Mouse (Mus musculus) intestine, embryonic 14.5 days (tissue): Measurements from ENCODE around the gene Stx8. TPM values are rescaled to one million over a fixed set of nuclear protein-coding genes. Genes with fewer than 3 reads are reported as not detected.
A peak's percentile ranks its signal among the peaks of the same experiment; 100 is the strongest.

ENCODE experiments used
- ATAC-seq: fragments of 200-750 bp; cut with Nextera tagmentation; replicated peaks from 2 replicates; pipeline ENCODE4 v1.8.0; 2017; ENCODE audit warnings: low read depth, moderate number of reproducible peaks, moderate TSS enrichment, moderate library complexity; ENCODE audit not compliant: low FRiP score, low TSS enrichment
- DNase-seq: peaks from one replicate; pipeline ENCODE4 v3.0.0-alpha.2; 2018; ENCODE audit warnings: low spot score
- H3K27ac ChIP-seq: fragments of 300-500 bp; sonication (generic); 2 replicates; pipeline ENCODE4 v1.5.1; 2014; ENCODE audit warnings: low read depth, mild to moderate bottlenecking, control low read depth
- H3K27me3 ChIP-seq: fragments of 300-500 bp; sonication (generic); replicated peaks from 2 replicates; pipeline ENCODE4 v1.6.1; 2014; ENCODE audit warnings: low read length, control low read depth; ENCODE audit not compliant: control insufficient read depth, insufficient read depth
- H3K36me3 ChIP-seq: fragments of 300-500 bp; sonication (generic); 2 replicates; pipeline ENCODE4 v1.6.1; 2014; ENCODE audit warnings: low read length, control low read depth; ENCODE audit not compliant: control insufficient read depth, insufficient read depth
- H3K4me1 ChIP-seq: fragments of 300-500 bp; sonication (generic); replicated peaks from 2 replicates; pipeline ENCODE4 v1.6.1; 2014; ENCODE audit warnings: low read length, control low read depth, mixed read lengths; ENCODE audit not compliant: control insufficient read depth, insufficient read depth
- H3K4me2 ChIP-seq: fragments of 300-500 bp; sonication (generic); 2 replicates; pipeline ENCODE4 v1.6.1; 2014; ENCODE audit warnings: low read length
- H3K4me3 ChIP-seq: fragments of 300-500 bp; sonication (generic); 2 replicates; pipeline ENCODE4 v1.5.1; 2014; ENCODE audit warnings: low read depth, low read length, control low read depth, mixed read lengths
- H3K9ac ChIP-seq: fragments of 300-500 bp; sonication (generic); 2 replicates; pipeline ENCODE4 v1.6.1; 2014; ENCODE audit warnings: mild to moderate bottlenecking, low read length
- H3K9me3 ChIP-seq: fragments of 300-500 bp; sonication (generic); 2 replicates; pipeline ENCODE4 v1.6.1; 2016; ENCODE audit warnings: low read length, control low read depth; ENCODE audit not compliant: control insufficient read depth
- WGBS: fragments of 180-500 bp; shearing (Covaris S2); extraction: QIAGEN DNeasy Blood & Tissue Kit; methylation state at CpG from one replicate; pipeline ENCODE4 v1.1.7; 2014; 5-methylcytosine and 5-hydroxymethylcytosine counted together
- polyA plus RNA-seq: library from polyadenylated mRNA; unstranded; fragments of >200 nt; fragmentation: Nextera tagmentation; extraction: Ambion mirVana; gene quantifications from 2 replicates; pipeline ENCODE4 v1.2.1, GENCODE M21; 2014

Gene Stx8
- polyA plus RNA-seq, 1 experiment from 2014 or later: 51.3 TPM

DNA sequence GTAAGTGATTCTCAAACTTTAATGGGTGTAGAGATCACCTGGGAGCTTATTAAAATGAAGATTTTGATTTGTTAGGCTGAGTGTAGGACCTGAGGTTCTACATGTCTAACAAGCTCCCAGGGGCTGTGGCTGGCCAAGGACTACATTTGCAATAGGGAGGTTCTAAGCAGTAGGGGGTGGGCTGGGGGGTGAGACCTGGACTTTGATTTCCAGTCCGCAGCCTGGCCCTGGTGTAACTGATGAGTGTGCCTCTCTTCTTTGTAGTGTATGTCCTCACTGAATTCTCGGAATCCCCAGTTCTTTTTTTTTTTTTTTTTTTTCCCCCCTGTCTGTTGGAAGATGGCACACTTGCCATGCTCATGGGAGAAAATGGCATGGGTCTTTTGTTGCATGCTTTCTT, 109.3 kb downstream of the Stx8 start:
- H3K4me2 ChIP-seq: no peak overlapping the region
- ATAC-seq: no peak
- H3K4me3 ChIP-seq: no peak overlapping the region
- 70% methylated on average over 2 of the region's 2 CpGs for WGBS
- H3K27ac ChIP-seq: no peak overlapping the region; the same call in 1 of the 2 replicates
- H3K4me1 ChIP-seq: peaks cover 23% of the 10 kb centered on the region
- no peaks in the 10 kb centered on the region for H3K36me3 ChIP-seq
- H3K27me3 ChIP-seq: no peaks in the 10 kb centered on the region
- H3K9ac ChIP-seq: no peak overlapping the region
- DNase-seq: no peak
- H3K9me3 ChIP-seq: no peaks in the 10 kb centered on the region

DNA sequence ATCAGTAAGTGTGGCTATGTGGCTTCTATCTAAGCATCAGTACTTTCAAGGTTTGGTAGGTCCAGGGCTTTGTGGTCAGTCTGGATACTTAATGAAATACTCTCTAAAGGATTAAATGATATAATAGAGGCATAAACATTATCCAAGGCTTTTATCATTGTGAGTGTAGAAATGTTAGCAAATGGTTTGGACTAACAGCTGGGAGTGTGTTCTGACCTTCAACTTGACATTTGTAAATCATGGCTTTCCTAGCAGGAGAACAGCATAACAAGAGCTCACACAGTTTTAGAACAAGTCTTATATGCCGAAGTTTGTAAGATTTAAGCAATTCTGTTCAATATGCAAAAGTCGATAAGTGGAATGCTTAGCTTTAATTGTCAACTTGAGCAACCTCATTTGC, 113.8 kb downstream of the Stx8 start:
- Histone ChIP-seq H3K9me3 (no peaks in the 10 kb centered on the region), H3K9ac (no peak overlapping the region), H3K4me3 (no peak overlapping the region), H3K4me2 (no peak overlapping the region), H3K36me3 (no peaks in the 10 kb centered on the region), H3K27me3 (no peaks in the 10 kb centered on the region), H3K4me1 (peaks cover 5% of the 10 kb centered on the region; the same call in 1 of the 2 replicates), H3K27ac (no peak overlapping the region)
- ATAC-seq: no peak
- WGBS: 74% methylated on average over 2 of the region's 2 CpGs
- no peak for DNase-seq

DNA sequence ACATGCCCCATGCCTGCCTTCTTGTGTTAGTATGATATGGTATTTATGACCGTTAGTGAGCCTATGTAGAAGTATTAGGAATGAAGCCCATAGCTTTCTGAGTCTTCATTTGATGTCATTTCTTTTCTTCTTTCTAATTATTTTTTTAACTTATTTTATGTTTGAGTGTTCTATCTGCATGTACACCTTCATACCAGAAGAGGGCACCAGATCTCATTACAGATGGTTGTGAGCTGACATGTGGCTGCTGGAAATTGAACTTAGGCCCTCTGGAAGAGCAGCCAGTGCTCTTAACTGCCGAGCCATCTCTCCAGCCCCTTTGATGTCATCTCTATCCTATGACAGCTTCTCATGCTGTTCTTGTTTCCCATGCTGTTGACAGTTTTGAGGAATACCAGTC, 115.0 kb downstream of the Stx8 start:
- ATAC-seq: no peak
- H3K27me3 ChIP-seq: no peaks in the 10 kb centered on the region
- WGBS: 84% methylated on average over 2 of the region's 2 CpGs

DNA sequence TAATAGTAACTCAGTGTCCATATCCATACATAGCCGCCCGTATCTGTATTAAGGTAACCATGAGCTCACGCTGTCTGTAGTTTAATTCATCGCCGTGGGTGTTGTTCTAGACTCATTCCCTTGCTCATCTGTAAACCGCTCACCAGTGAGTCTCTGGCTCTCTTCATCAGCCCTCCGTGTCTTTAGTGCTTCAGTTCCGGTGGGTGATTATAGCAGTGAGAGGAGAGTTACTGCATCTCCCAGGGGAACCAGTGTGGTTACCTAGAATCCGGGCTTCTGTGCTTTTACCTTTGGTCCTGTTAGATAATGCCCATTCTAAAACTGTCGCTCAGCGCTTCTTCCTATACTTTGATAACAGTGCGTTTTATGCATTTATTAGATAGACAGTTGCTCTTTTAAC, 116.8 kb downstream of the Stx8 start:
- no peak overlapping the region for H3K9ac ChIP-seq
- no peaks in the 10 kb centered on the region for H3K27me3 ChIP-seq
- no peaks in the 10 kb centered on the region for H3K36me3 ChIP-seq
- H3K27ac ChIP-seq: no peak overlapping the region
- WGBS: 75% methylated on average over 12 of the region's 12 CpGs
- H3K4me3 ChIP-seq: no peak overlapping the region
- DNase-seq (no peak), ATAC-seq (no peak)
- peaks cover 11% of the 10 kb centered on the region; the same call in 1 of the 2 replicates for H3K4me1 ChIP-seq
- H3K9me3 ChIP-seq: no peaks in the 10 kb centered on the region
- no peak overlapping the region for H3K4me2 ChIP-seq

More for the DNA sequence above, 115.0 kb downstream of the Stx8 start:
- Histone ChIP-seq H3K27ac (no peak overlapping the region), H3K4me1 (peaks cover 4% of the 10 kb centered on the region; the same call in 1 of the 2 replicates), H3K4me3 (no peak overlapping the region), H3K9me3 (no peaks in the 10 kb centered on the region), H3K4me2 (no peak overlapping the region), H3K36me3 (no peaks in the 10 kb centered on the region), H3K9ac (no peak overlapping the region)
- no peak for DNase-seq

DNA sequence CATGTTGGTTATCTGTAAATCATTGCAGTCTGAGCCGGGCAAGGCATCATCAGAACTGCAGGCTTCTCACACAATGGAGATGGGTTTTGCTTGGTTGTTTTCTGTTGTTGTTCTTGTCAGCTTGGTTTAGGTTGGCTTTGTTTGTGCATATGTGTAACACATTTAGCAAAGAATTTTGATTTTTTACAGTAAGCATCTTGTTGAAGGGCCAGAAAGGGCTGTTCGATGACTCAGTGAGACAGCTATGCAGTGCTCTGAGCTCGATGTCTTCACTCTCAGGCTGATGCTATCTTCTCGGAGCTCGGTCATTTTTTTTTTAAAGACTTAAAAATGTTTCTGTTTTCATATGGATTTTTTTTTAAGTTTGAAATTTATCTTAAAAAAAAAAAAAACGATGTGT, 117.6 kb downstream of the Stx8 start:
- 0 out of 2 replicates have a peak overlapping the region, but pooled peaks have one; percentile 11 for H3K27ac ChIP-seq
- ATAC-seq (no peak), DNase-seq (no peak)
- no peak overlapping the region for H3K4me2 ChIP-seq
- H3K36me3 ChIP-seq: no peaks in the 10 kb centered on the region
- no peak overlapping the region for H3K9ac ChIP-seq
- peaks cover 11% of the 10 kb centered on the region; the same call in 1 of the 2 replicates for H3K4me1 ChIP-seq
- 52% methylated on average over 6 of the region's 6 CpGs for WGBS
- H3K4me3 ChIP-seq: no peak overlapping the region
- no peaks in the 10 kb centered on the region for H3K9me3 ChIP-seq
- no peaks in the 10 kb centered on the region for H3K27me3 ChIP-seq

DNA sequence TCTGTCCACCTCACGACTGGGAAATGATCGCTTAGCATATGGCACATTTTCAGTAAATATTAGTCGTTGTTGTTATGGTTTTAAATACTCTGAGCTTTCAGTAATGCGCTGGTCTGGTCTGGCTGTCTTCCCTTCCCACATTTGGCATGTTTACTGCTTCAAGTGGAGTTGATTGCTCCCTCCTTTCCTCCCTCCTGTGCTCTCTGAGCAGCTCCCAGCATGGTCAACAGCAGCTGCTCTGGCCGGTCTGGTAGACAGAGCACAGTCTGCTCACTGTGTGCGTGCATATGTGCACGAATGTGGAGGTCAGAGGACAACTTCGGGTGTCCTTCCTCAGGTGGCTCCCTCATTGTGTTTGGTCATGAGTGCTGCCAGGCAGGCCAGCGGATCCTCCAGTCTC, 120.2 kb downstream of the Stx8 start:
- WGBS: 39% methylated on average over 9 of the region's 9 CpGs
- H3K4me2 ChIP-seq: no peak overlapping the region
- ATAC-seq: no peak

DNA sequence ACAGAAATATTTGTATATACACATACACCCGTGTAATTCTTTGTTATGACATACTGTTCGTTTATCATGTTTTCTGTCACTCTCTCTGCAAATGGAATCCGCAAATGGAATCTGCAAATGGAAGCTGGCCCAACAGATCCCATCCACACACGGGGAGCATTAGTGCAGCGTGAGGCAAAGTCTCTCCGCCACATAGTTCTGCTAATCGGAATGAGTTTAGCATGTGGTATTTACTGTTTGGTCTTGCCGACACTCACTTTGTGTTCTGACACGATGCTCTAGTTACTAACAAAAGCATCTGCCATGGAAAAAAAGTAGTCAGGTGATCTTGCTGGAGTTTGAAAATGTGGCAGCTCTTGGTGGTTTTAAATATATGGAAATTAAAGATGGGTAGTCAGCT, 123.4 kb downstream of the Stx8 start:
- no peak for ATAC-seq
- H3K27me3 ChIP-seq: no peaks in the 10 kb centered on the region
- H3K4me3 ChIP-seq: no peak overlapping the region
- peaks cover 29% of the 10 kb centered on the region for H3K4me1 ChIP-seq
- peak overlapping the region; percentile 34; the same call in 1 of the 2 replicates for H3K27ac ChIP-seq
- H3K4me2 ChIP-seq: no peak overlapping the region
- 48% methylated on average over 9 of the region's 9 CpGs for WGBS
- no peak overlapping the region for H3K9ac ChIP-seq
- DNase-seq: no peak
- H3K9me3 ChIP-seq: no peaks in the 10 kb centered on the region
- no peaks in the 10 kb centered on the region for H3K36me3 ChIP-seq

More for the DNA sequence above, 120.2 kb downstream of the Stx8 start:
- Histone ChIP-seq H3K4me1 (peaks cover 26% of the 10 kb centered on the region), H3K27me3 (no peaks in the 10 kb centered on the region), H3K27ac (peak overlapping the region; percentile 78), H3K9me3 (no peaks in the 10 kb centered on the region), H3K36me3 (no peaks in the 10 kb centered on the region), H3K4me3 (no peak overlapping the region), H3K9ac (no peak overlapping the region)
- peak; percentile 61 for DNase-seq

DNA sequence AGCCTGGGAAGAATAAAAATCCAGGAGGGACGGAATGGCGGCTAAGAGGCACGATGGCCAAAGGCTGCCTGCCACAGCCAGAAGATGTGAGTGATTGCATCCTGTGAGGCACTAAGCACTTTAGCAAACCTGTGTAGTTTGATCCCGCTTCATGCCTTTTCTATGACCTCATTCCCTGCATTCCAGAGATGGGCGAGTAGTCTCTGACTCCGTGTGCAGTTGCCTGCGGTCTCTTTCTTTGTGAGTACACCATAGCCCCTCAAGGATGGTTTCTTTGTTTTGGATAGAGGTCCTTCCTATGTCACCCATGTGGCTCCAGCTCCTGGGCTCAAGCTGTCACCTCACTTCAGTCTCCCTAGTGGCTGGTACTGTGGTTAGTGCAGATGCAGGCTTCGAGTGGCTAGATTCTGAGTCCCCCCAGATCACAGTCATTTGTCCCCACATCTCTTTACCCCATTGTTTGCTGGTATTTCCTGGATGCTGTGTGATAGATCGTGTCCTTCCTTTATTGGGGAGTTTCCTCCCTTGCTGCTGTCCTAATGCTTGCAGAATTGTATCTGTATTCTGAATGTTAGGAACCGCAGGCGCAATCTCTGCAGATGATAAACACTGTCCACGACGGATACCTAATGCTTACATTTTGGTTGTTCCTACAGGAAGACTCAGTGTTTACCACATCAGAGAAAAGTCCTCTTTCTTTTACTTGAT, 124.0 kb downstream of the Stx8 start:
- Histone ChIP-seq H3K9me3 (no peaks in the 10 kb centered on the region), H3K27me3 (no peaks in the 10 kb centered on the region), H3K9ac (no peak overlapping the region), H3K36me3 (no peaks in the 10 kb centered on the region), H3K4me3 (no peak overlapping the region), H3K4me1 (peaks cover 29% of the 10 kb centered on the region), H3K27ac (peak overlapping the region; percentile 34; the same call in 1 of the 2 replicates), H3K4me2 (no peak overlapping the region)
- WGBS: 16% methylated on average over 13 of the region's 13 CpGs
- no peak for DNase-seq
- peak; percentile 66; the same call in 1 of the 2 replicates for ATAC-seq
